Mouse (Mus musculus): ENCODE measurements around the gene Shisa9.

GRCm38 (mm10) chr16:12178031-12178430 lies 194.1 kb downstream of the Shisa9 start:
- TF ChIP-seq KAT2A (IDR thresholded peaks at IDR 0.05; ENCODE audit: insufficient replicate concordance, low read length) (no peak), POLR2A (IDR thresholded peaks at IDR 0.05; ENCODE audit: low read depth, low read length) (no peak), CHD1 (IDR thresholded peaks at IDR 0.05; ENCODE audit: low read depth, low read length) (no peak), RCOR1 (conservative IDR thresholded peaks at IDR 0.05; ENCODE audit: low read depth, low read length) (no peak)
